Mouse (Mus musculus) E14TG2a.4 (cell line): ENCODE results near the gene Proser3.

ENCODE experiments used
- H3K27me3 ChIP-seq: 2 replicates; pipeline ENCODE4 v1.6.1; 2014; ENCODE audit warnings: low read length, control low read depth; ENCODE audit not compliant: insufficient read depth
- H3K36me3 ChIP-seq: 2 replicates; pipeline ENCODE4 v1.6.1; 2014; ENCODE audit warnings: low read length, control low read depth; ENCODE audit not compliant: insufficient read depth
- H3K4me1 ChIP-seq: replicated peaks from 2 replicates; pipeline ENCODE4 v1.6.1; 2014; ENCODE audit warnings: low read depth, low read length, control low read depth
- H3K4me3 ChIP-seq: replicated peaks from 2 replicates; pipeline ENCODE4 v1.5.1; 2014; ENCODE audit warnings: mild to moderate bottlenecking, low read length
- H3K9me3 ChIP-seq: 2 replicates; pipeline ENCODE4 v1.6.1; 2014; ENCODE audit warnings: low read length, control low read depth
- CTCF ChIP-seq: conservative IDR thresholded peaks from 2 replicates; pipeline ENCODE4 v1.5.1; 2014; ENCODE audit warnings: low read length
- NANOG ChIP-seq: IDR thresholded peaks from 2 replicates; pipeline ENCODE4 v1.6.1; 2014; ENCODE audit warnings: borderline replicate concordance, low read length, mixed read lengths
- POU5F1 ChIP-seq: IDR thresholded peaks from 2 replicates; pipeline ENCODE4 v1.6.1; 2014; ENCODE audit warnings: low read length, borderline replicate concordance

The Proser3 gene

GRCm38 (mm10) chr7:30585170-30585569 lies 33.1 kb upstream of the Proser3 start:
- H3K9me3 ChIP-seq, result no peaks in the 10 kb centered on the region
- H3K4me1 ChIP-seq, result peaks cover 63% of the 10 kb centered on the region
- TF ChIP-seq NANOG, result no peak
- TF ChIP-seq CTCF, result no peak
- no peak for TF ChIP-seq POU5F1
- H3K4me3 ChIP-seq, result peak overlapping the region; percentile 17; the same call in 1 of the 2 replicates
- H3K36me3 ChIP-seq, result peaks cover 70% of the 10 kb centered on the region
- no peaks in the 10 kb centered on the region for H3K27me3 ChIP-seq

DNA sequence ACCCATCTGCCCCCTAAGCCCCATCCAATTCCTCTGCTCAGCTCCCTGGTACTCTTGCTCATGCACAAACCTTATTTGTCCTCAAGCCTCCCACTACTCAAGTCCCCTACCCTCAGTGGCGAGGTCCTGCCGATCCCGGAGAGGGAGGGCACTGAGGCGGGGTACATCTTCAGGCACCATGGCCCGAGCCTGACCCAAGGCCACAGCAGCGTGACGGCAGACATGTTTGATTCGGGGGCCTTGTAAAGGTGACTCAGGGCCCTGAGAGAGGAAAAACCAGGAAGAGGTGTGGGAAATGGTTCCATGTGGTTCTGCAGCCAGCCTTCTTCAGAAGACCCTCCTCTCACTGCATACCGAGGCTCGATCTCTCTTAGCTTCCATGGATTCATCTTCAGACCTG lies 32.2 kb upstream of the Proser3 start:
- Histone ChIP-seq H3K27me3 (no peaks in the 10 kb centered on the region), H3K4me3 (no peak overlapping the region), H3K4me1 (peaks cover 64% of the 10 kb centered on the region), H3K9me3 (no peaks in the 10 kb centered on the region), H3K36me3 (peaks cover 78% of the 10 kb centered on the region)
- no peak for TF ChIP-seq CTCF
- TF ChIP-seq POU5F1, result no peak
- TF ChIP-seq NANOG, result no peak

DNA sequence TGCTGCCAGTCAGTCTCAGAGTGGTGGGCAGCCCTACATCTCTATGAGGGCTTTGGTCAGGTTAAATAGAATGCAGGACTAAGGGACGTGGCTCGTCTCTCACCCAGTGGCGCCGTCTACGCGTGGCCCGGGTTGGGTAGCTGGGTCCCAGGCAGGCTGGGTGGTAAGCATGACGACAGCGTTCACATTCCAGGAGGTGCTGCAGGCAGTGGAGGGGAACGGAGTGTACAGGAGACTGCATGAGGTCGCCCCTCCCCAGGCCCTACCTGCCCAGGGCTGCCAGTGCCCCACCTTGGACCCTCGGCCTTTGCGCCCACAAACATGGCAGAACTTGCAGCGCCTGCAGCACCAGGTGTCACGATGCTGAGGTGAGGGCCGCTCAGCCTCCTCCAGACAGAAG lies 29.4 kb upstream of the Proser3 start:
- H3K4me1 ChIP-seq, result peaks cover 50% of the 10 kb centered on the region
- H3K36me3 ChIP-seq, result peaks cover 100% of the 10 kb centered on the region
- H3K9me3 ChIP-seq, result no peaks in the 10 kb centered on the region
- H3K27me3 ChIP-seq, result no peaks in the 10 kb centered on the region
- no peak overlapping the region for H3K4me3 ChIP-seq
- TF ChIP-seq NANOG (no peak), CTCF (no peak), POU5F1 (no peak)

DNA sequence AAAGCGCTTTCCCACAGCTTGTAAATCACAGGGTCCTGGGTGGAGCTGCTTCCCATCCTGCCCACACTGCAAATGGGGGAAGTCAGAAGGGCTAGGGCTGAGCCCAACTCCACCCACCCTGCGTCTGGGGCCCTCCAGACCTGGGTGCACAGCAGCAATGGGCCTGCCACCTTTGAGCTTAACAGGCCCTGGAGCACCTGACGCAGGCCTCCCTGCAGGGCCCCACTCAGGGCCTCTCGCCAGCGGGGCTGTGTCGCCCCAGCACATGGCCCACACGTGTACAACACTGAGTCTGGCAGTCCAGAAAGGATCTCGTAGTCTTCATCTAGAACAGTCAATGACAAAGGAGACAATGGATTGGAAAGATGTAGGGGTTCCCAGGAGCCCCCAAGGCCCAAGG lies 27.9 kb upstream of the Proser3 start:
- Histone ChIP-seq H3K4me1 (peaks cover 35% of the 10 kb centered on the region), H3K9me3 (no peaks in the 10 kb centered on the region), H3K27me3 (no peaks in the 10 kb centered on the region), H3K36me3 (peaks cover 100% of the 10 kb centered on the region), H3K4me3 (no peak overlapping the region)
- no peak for TF ChIP-seq NANOG
- no peak for TF ChIP-seq CTCF
- TF ChIP-seq POU5F1, result no peak

DNA sequence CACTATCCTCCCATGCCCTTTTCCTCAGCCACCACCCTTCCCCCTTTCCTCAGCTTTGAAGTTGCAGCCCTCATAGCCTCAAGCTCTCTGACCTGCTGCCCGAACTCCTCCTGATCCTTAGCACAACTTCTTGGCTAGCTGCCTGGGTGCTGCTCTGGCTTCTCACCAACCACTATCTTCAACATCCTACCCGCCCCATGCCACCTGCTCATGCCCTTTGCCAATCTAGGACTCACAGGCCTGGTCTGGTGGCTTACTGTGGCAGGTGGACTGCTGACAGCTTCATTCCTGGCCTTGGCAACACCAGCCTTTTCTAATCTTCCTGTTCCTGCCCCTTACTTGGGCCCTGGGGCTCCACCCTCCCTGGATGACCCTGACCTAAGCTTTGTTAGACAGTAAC lies 20.9 kb upstream of the Proser3 start:
- H3K4me3 ChIP-seq, result no peak overlapping the region
- H3K36me3 ChIP-seq, result peaks cover 100% of the 10 kb centered on the region
- TF ChIP-seq POU5F1 (no peak), CTCF (no peak), NANOG (no peak)
- no peaks in the 10 kb centered on the region for H3K27me3 ChIP-seq
- H3K9me3 ChIP-seq, result no peaks in the 10 kb centered on the region
- peaks cover 14% of the 10 kb centered on the region for H3K4me1 ChIP-seq

DNA sequence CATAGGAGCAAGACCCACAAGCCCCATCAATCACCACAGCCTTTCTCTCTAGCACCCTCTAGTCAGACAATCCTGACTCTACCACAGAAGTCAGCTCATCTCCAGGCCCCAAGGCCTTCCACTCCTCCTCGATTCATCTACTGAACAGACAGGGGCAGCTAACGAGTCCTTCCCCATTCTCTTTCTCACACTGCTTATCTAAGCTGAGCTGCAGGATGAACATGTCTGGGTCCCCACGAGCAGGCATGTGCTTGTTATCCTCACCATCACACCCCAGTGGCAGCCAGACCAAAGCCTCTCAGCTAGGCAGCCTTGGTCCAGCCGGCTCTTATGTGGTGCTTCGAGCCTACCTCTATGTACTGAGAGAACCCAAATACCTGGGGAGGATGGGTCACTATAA lies 20.3 kb upstream of the Proser3 start:
- peaks cover 17% of the 10 kb centered on the region for H3K4me1 ChIP-seq
- no peak for TF ChIP-seq POU5F1
- no peaks in the 10 kb centered on the region for H3K9me3 ChIP-seq
- H3K36me3 ChIP-seq, result peaks cover 98% of the 10 kb centered on the region
- H3K27me3 ChIP-seq, result no peaks in the 10 kb centered on the region
- H3K4me3 ChIP-seq, result no peak overlapping the region

DNA sequence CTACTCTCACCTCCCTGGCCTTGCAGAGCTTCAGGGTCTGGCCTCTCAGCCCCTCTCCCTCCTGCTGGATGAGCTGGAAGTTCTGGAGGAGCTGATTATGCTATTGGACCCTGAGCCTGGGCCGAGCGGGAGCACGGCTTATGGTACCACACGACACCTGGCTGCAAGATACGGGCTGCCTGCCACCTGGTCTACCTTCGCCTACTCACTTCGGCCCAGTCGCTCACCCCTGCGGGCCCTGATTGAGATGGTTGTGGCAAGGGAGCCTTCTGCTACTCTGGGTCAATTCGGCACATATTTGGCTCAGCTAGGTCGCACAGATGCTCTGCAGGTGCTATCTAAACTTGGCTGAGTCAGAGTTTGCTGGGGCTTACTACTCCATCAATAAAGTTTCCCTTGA lies 15.5 kb upstream of the Proser3 start:
- H3K9me3 ChIP-seq, result no peaks in the 10 kb centered on the region
- peaks cover 46% of the 10 kb centered on the region for H3K4me1 ChIP-seq
- H3K36me3 ChIP-seq, result peaks cover 82% of the 10 kb centered on the region
- peak overlapping the region; percentile 1; the same call in 1 of the 2 replicates for H3K4me3 ChIP-seq
- no peak for TF ChIP-seq POU5F1
- no peak for TF ChIP-seq NANOG
- no peak for TF ChIP-seq CTCF
- H3K27me3 ChIP-seq, result no peaks in the 10 kb centered on the region

GRCm38 (mm10) chr7:30566033-30566432 lies 13.9 kb upstream of the Proser3 start:
- peaks cover 59% of the 10 kb centered on the region for H3K4me1 ChIP-seq
- H3K36me3 ChIP-seq, result peaks cover 72% of the 10 kb centered on the region
- TF ChIP-seq CTCF (no peak), POU5F1 (no peak), NANOG (no peak)
- no peaks in the 10 kb centered on the region for H3K27me3 ChIP-seq
- H3K9me3 ChIP-seq, result no peaks in the 10 kb centered on the region
- peak overlapping the region; percentile 53; the same call in 1 of the 2 replicates for H3K4me3 ChIP-seq

DNA sequence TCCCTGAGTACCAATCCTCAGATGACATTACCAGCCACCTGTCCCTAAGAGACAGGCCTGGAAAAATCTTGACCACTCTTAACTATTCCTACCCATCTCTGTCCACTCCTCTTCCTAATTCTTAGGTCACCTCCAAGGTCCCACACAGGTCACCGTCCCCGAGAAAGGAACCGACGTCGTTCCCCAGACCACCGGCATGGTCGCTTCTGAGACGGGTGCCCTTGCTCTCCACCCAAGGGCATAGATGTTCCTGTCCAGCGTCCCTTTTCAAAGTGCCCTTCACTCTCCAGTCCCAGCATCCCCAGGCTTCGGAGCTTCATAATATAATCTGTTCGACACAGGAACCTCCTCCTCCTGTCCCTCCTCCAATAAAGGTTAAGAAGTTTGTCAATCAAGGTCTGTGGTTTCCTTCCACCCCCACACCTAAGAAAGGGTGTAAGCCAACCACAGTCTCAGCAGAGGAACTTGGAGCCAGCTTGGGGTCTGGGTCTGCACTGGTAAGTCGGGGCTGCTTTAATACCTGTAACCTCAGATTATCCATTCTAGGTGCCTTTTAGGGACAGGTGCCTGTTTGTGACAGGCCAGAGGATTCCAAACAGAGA lies 13.0 kb upstream of the Proser3 start, which contains the start of gene Igflr1:
TSS of gene Igflr1 (plus strand) at position 458 of the 602 bp plus-strand sequence.
- TF ChIP-seq POU5F1 (no peak), NANOG (no peak), CTCF (no peak)
- peaks cover 63% of the 10 kb centered on the region for H3K36me3 ChIP-seq
- no peaks in the 10 kb centered on the region for H3K9me3 ChIP-seq
- H3K4me1 ChIP-seq, result peaks cover 63% of the 10 kb centered on the region
- no peaks in the 10 kb centered on the region for H3K27me3 ChIP-seq
- H3K4me3 ChIP-seq, result peak within 1 kb of the TSS; percentile 98
